Mouse (Mus musculus): ENCODE data around the gene Ablim1.

DNA sequence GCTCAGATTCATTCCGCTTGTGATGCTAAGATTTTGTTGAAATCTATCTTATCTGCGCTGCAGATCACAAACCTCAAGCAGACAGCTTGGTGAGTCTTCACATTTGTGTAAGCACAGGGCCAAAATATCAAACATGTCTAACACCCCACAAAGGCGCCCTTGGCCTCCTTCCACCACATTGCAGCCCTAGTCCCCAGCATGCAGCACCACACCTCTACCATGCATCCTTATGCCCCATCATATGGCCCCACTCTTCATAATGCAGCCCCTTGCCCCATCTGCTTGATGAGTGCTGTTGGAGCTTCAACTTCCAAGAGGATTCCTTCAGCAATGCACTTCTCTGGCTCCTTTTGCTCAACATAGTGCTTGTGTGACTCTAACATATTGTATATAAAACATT is 85.6 kb downstream of the Ablim1 start:
- TF ChIP-seq CTCF (IDR thresholded peaks at IDR 0.05; ENCODE audit: low read depth) (no peak), EP300 (IDR thresholded peaks at IDR 0.05; ENCODE audit: low read depth) (no peak)
